Comparison of ENCODE assay signal across 13 mouse cellular contexts in genomic region chr1:154918406-154918805, GRCm38 (mm10). TPM values are rescaled to one million over a fixed set of nuclear protein-coding genes. Genes with fewer than 3 reads are reported as not detected.
DNase-seq lines count a peak whose midpoint lies in the region; ATAC-seq lines count a peak whose summit lies in the region.
"Had no signal": no experiment of that assay in that cellular context is flagged by ENCODE, and none has a peak within 500 bp of the region (broad histone marks: within the 10 kb centered on the region; RNA-seq: fewer than 3 reads in every experiment).

No protein-coding gene starts in this region.

- H3K4me1 ChIP-seq in heart, embryonic 12.5 days (replicated peaks) = no peaks in the 10 kb centered on the region
- no peaks in the 10 kb centered on the region for H3K4me1 ChIP-seq in kidney, embryonic 14.5 days (ENCODE audit: control insufficient read depth, insufficient read depth, low read length)
- H3K4me1 ChIP-seq: embryonic facial prominence, embryonic 13.5 days; forebrain, embryonic 12.5 days; midbrain, embryonic 15.5 days had no signal

- intact Hi-C loops in heart, postnatal 10 days (cut with DNase I) = no loop called here

- no peak overlapping the region for H3K27ac ChIP-seq in heart, embryonic 12.5 days (ENCODE audit: poor library complexity, severe bottlenecking)
- no peak overlapping the region for H3K27ac ChIP-seq in kidney, embryonic 14.5 days (ENCODE audit: low read depth, low read length)
- H3K27ac ChIP-seq: embryonic facial prominence, embryonic 13.5 days; forebrain, embryonic 12.5 days; midbrain, embryonic 15.5 days had no signal

- H3K36me3 ChIP-seq in heart, embryonic 12.5 days = no peaks in the 10 kb centered on the region
- no peaks in the 10 kb centered on the region for H3K36me3 ChIP-seq in kidney, embryonic 14.5 days (ENCODE audit: control insufficient read depth, insufficient read depth, low read length)
- H3K36me3 ChIP-seq: embryonic facial prominence, embryonic 13.5 days; forebrain, embryonic 12.5 days; midbrain, embryonic 15.5 days had no signal

- WGBS in heart, embryonic 12.5 days = 60% methylated on average over 2 of the region's 2 CpGs
- 73% methylated on average over 2 of the region's 2 CpGs for WGBS in kidney, embryonic 14.5 days

- ATAC-seq in heart, embryonic 12.5 days (ENCODE audit: insufficient number of reproducible peaks, low FRiP score) = no peak
- no peak for ATAC-seq in kidney, embryonic 14.5 days (ENCODE audit: low FRiP score, low TSS enrichment)
- ATAC-seq: midbrain, embryonic 15.5 days had no signal

- DNase-seq in heart, adult 11 months = peak; percentile 96
- peak; percentile 31 for DNase-seq in adrenal gland, postnatal 14 days
- peak; percentile 54 to 56 for DNase-seq in heart, postnatal 10 days
- DNase-seq in lung, postnatal 25 days (ENCODE audit: low spot score) = peak; percentile 19
- no peak for DNase-seq in embryo, embryonic 10.5 days (ENCODE audit: low spot score)
- DNase-seq: cerebellum, adult 18-20 months; kidney, adult 2 months; kidney, postnatal 25 days had no signal

- H3K9ac ChIP-seq in heart, embryonic 12.5 days = no peak overlapping the region
- H3K9ac ChIP-seq in kidney, embryonic 14.5 days (ENCODE audit: low read depth, low read length) = no peak overlapping the region
- H3K9ac ChIP-seq: embryonic facial prominence, embryonic 13.5 days; forebrain, embryonic 12.5 days; midbrain, embryonic 15.5 days had no signal

- H3K4me2 ChIP-seq in heart, embryonic 12.5 days = no peak overlapping the region
- H3K4me2 ChIP-seq in kidney, embryonic 14.5 days (replicated peaks; ENCODE audit: low read depth, low read length) = no peak overlapping the region
- H3K4me2 ChIP-seq: embryonic facial prominence, embryonic 13.5 days; forebrain, embryonic 12.5 days; midbrain, embryonic 15.5 days had no signal

- no peak overlapping the region for H3K4me3 ChIP-seq in heart, embryonic 12.5 days
- H3K4me3 ChIP-seq in kidney, embryonic 14.5 days (ENCODE audit: low read length) = no peak overlapping the region
- H3K4me3 ChIP-seq: embryonic facial prominence, embryonic 13.5 days; forebrain, embryonic 12.5 days; midbrain, embryonic 15.5 days had no signal

- H3K9me3 ChIP-seq in heart, embryonic 12.5 days (replicated peaks) = no peaks in the 10 kb centered on the region
- H3K9me3 ChIP-seq in kidney, embryonic 14.5 days (ENCODE audit: control insufficient read depth, low read length) = no peaks in the 10 kb centered on the region
- H3K9me3 ChIP-seq: embryonic facial prominence, embryonic 13.5 days; forebrain, embryonic 12.5 days; midbrain, embryonic 15.5 days had no signal

- H3K27me3 ChIP-seq in heart, embryonic 12.5 days (replicated peaks) = no peaks in the 10 kb centered on the region
- no peaks in the 10 kb centered on the region for H3K27me3 ChIP-seq in kidney, embryonic 14.5 days (ENCODE audit: control insufficient read depth, insufficient read depth, low read length)
- H3K27me3 ChIP-seq: embryonic facial prominence, embryonic 13.5 days; forebrain, embryonic 12.5 days; midbrain, embryonic 15.5 days had no signal

RNA-seq across cellular contexts. Expression of gene Cacna1e, which starts 34.1 kb away (rescaled TPM):
- polyA plus RNA-seq in heart, embryonic 12.5 days (2016; fragmentation: Nextera tagmentation; extraction: Ambion mirVana) = 0.23 and 0.29 TPM in 2 replicates
- 0.30 and 2.3 TPM in 2 replicates for total RNA-seq in adrenal gland, postnatal 14 days (2021)
- under 1 TPM; 0.17 to 0.34 TPM for total RNA-seq in heart, postnatal 10 days (2021)
- polyA plus RNA-seq in kidney, embryonic 14.5 days (2014; fragmentation: Nextera tagmentation; extraction: Ambion mirVana) = 0.04 and 0.09 TPM in 2 replicates
